Mouse (Mus musculus): ENCODE data around the gene Eya3.
"Not testable (repeated sequence)": the region's sequence is repeated elsewhere in the genome, so short reads cannot be mapped to it uniquely, and the experiment has no call there.

Gene Eya3

DNA sequence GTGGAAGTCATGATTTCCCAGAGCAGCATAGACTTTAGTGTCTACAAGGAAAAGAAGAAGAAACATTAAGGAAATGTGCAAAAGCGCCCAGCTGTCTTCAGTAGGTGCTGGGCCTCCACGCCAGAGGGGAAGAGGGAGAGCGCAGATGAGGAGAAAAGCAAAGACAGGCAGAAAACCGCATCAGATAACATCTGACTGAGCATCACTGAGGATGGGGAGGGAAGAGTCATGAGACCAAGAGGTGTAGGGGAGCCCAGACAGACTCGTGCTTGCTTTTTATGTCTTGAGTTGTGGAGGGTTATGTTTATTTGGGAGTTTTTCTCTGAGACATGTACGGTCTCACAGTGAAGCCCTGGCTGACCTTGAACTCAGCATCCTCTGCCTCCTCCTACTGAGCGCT lies 102.7 kb downstream of the Eya3 start:
- DNase-seq (ENCODE audit: low spot score in 2 of 2), result no peak

- peak; percentile 40 to 65 for DNase-seq (ENCODE audit: low spot score in 2 of 2)
These were observed 105.5 kb downstream of the Eya3 start for GRCm38 (mm10) chr4:132743992-132744911.

DNA sequence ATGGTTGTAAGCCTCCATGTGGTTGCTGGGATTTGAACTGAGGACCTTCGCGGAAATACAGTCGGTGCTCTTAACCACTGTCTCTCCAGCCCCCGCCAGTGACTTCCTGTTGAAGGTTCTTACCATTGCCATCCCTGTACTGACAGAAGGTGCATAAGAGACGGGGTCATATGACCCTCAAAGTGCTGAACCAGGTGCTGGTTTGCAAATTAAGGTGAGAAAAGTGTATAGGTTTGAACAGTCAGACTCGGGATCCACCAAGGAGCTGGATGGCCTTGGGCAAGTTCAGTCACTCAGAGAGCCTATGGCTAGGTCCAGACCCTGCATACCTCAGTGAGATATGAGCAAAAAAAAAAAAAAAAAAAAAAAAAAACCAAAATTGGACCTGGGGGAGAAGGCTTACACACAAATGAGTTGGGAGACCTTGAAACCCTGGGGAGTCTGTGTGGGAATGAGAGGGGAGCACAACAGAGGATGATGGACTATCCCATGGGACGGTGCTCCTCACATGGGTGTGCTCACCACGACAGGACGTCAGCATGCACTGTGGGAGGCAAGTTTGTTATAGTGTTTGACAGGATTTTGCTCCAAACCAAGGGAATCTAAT lies 108.2 kb downstream of the Eya3 start:
- no peak for DNase-seq (ENCODE audit: low spot score in 2 of 2)

DNA sequence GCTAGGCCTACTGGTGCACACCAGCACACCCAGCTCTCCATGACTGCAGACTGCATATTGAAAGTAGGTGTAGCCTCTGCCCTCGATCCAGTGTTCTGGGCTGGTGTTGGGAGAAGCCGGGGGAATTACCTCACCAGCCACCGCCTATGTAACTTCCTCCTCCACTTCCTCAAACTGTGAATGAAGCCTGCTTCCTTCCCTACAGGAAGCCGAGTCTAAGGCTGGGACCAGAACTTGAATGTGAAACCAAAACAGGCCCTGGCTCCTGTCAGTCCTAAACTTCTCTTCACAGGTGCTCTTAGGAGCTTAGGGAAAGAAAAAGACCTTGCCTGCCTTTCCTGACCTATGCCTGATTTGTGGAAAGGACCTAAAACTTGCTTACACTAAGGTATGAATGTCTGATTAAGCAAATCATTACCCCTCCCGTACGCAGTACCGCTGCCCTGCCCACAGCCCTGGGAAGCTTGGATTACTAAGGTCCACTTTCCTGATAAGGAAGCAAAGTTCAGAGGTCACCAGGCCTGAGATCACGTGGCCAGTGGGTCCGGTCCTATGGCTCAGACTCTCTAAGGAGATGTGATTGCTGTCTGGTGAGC lies 109.0 kb downstream of the Eya3 start:
- no peak for DNase-seq (ENCODE audit: low spot score in 2 of 2)

GRCm38 (mm10) chr4:132748778-132749177 lies 110.0 kb downstream of the Eya3 start:
- DNase-seq (ENCODE audit: low spot score in 2 of 2), result no peak

GRCm38 (mm10) chr4:132749258-132749982 lies 110.6 kb downstream of the Eya3 start:
- no peak for DNase-seq (ENCODE audit: low spot score in 2 of 2)

- DNase-seq (ENCODE audit: low spot score in 2 of 2), result no peak
These were observed 114.2 kb downstream of the Eya3 start for GRCm38 (mm10) chr4:132752992-132753391.

DNA sequence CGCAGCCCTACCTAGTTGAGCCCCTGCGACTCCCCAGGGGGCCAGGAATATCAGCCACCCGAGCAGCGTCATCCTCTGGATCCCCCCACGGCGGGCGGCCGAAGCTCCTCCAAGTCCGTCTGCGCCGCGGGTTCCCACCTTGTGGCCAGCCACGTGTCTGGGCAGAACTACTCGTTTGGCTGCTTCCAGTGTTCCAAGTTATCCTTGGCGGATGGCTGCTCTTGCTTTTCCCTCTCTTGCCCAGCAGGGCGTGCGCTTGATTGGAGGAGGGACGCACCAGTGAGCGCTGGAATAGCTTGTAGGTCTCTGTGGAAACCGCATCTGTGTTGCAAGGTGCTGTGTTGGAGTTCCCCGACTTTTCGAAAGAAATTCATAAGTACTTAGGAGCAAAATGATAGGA lies 118.2 kb downstream of the Eya3 start, which contains the start of gene Smpdl3b:
Gene Smpdl3b (minus strand): TSS at position 279 of the 400 bp plus-strand sequence.
- peak; percentile 60 to 61 for DNase-seq (ENCODE audit: low spot score in 2 of 2)

DNA sequence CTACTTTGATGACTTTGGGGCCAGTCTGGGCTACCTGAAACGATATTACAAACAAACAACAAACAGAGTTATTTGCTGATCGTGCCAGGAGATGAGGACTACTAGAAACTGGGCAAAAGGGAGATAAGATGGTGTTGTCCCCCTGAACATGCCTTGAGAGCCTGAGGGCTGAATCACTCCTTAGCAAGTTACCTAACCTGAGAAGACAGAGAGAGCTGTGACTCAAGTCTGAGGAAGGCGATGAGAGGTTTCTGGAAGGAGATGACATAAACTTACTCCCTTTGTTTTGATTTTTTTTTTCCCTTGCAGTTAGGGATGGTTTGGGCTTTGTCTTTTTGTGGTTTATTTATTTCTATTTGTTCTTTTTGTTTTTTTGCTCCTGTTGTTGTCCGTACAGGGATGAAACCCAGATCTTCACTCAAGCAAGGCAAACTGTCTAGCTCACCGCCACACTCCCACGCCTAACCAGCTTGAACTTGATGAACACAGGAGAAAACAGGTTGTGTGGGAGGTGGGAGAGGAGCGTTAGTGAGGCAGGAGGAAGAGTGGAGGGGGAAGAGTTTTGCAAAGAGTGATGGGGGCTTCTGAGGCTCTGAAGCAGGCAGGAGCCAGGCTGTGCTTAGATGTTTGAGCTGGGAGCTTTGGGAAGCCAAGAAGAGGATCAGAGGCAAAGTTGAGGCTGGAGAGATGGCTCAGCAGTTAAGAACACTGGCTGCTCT lies 119.0 kb downstream of the Eya3 start:
- no peak for DNase-seq (ENCODE audit: low spot score in 2 of 2)

DNA sequence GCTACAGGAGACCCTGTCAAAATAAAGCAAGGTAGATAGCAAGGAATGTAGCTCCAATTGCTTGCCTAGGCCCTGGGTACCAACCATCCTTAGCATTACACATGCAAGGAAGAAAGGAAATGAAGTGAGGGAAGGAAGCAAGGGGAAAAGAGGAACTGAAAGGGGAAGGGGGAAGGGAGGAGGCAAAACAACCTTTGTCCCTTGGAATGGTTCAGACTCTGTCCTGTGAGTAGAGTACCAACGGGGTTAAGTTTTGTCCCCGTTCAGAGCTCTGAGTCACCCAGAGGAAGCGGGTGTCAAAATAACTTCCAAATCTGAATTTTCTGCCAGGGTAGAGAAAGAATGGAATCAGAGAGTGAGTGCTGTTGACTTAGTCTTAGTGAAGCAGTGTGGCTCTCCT lies 121.5 kb downstream of the Eya3 start:
- DNase-seq (ENCODE audit: low spot score in 2 of 2), result no peak

GRCm38 (mm10) chr4:132762602-132763001 lies 123.8 kb downstream of the Eya3 start:
- no peak for DNase-seq (ENCODE audit: low spot score in 2 of 2)

- not testable (repeated sequence) for DNase-seq (ENCODE audit: low spot score in 2 of 2)
These were observed 124.3 kb downstream of the Eya3 start for GRCm38 (mm10) chr4:132763125-132763524.

DNA sequence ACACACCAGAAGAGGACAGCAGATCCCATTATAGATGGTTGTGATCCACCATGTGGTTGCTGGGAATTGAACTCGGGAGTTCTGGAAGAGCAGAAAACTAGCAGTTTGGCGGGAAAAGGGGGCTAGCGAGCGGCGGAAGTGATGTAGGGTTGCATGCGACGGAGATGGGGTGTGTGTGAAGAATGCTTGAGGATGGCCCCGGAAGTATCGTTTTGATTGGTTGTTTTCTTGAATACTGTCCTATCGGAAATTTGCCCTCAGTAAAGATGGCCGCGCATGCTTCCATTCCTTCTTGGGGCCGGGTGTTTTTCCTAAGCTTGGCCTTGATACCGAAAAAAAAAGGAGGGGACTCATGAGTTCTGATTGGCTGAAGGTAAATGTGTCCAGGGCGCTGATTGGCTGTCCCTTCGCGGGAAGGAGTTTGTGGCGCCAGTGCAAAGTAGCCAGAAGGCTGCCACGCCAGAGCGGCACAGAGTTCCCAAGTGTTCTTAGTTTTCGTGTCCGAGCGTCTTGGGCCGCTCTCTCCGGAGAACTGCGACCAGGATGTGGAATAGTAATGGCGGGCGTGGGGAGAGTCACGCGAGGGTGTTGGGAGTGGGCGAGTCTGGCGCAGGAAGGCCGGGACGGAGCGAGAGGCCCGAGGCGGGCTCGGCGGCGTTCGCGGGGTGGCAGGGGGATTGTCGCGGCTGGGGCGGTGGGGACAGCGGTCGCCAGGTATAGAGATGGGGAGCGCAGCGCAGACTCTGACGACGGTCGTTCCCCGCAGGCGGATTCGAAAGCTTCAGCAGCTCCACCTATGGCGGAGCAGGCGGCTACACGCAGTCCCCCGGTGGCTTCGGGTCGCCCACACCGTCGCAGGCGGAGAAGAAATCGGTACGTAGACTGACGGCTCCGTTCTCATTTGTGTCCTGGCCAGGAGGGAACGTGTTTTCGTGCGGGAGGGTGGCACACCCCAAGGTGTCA lies 129.4 kb downstream of the Eya3 start, which contains the start of gene Rpa2:
Gene Rpa2 (plus strand): TSS at position 419 of the 963 bp plus-strand sequence.
- peak; percentile 98 to 99 for DNase-seq (ENCODE audit: low spot score in 2 of 2)

DNA sequence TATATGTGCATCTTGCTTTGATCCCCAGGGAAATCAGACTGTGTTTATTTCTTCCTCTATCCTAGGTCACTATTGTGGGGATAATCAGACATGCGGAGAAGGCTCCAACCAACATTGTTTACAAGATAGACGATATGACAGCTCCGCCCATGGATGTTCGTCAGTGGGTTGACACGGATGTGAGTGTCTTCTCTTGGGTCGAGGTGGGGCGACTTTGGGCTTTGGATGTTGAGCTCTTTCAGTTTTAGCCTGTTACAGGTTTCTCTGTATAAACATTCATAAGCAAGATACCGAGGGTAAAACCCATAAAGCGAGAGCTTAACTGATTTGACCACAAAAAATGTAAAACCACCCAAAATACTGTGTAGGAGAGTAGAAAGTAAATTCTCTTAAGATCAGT lies 133.0 kb downstream of the Eya3 start:
- no peak for DNase-seq (ENCODE audit: low spot score in 2 of 2)
